17 mouse cellular contexts compared by ENCODE assay signal in the genomic region with DNA sequence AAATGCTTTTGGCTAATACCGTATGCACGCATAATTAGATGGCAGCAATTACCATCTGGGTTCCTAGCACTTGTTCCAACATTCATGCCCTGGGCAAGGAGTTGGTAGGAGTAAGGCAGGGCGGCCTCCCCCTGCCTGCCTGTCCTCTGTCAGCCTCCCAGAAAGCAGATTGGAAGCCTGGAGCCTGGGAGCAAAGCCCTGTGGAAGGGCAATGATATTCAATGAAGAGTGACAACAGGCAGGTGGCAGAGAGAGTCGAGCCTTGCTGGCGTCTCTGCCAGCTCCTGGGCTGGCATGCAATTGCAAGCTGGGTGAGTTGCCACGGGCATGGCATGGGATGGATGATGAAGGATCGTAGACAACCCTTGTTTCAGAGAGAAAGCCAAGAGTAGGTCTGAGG.
A peak's percentile ranks its signal among the peaks of the same experiment; 100 is the strongest.
DNase-seq lines count a peak whose midpoint lies in the region; ATAC-seq lines count a peak whose summit lies in the region.
"Had no signal": no experiment of that assay in that cellular context is flagged by ENCODE, and none has a peak within 500 bp of the region (broad histone marks: within the 10 kb centered on the region; RNA-seq: fewer than 3 reads in every experiment).

No protein-coding gene starts in this region.

- no peak overlapping the region for H3K9ac ChIP-seq in forebrain, embryonic 14.5 days (ENCODE audit: low read length)
- no peak overlapping the region for H3K9ac ChIP-seq in forebrain, embryonic 11.5 days (ENCODE audit: low read length)
- no peak overlapping the region for H3K9ac ChIP-seq in midbrain, embryonic 14.5 days (replicated peaks; ENCODE audit: low read length)
- H3K9ac ChIP-seq in midbrain, embryonic 16.5 days (ENCODE audit: low read depth, low read length), result no peak overlapping the region
- H3K9ac ChIP-seq: limb, embryonic 15.5 days; liver, postnatal 0 days had no signal

- no peak overlapping the region for H3K27ac ChIP-seq in forebrain, embryonic 14.5 days (ENCODE audit: low read depth, low read length)
- no peak overlapping the region for H3K27ac ChIP-seq in forebrain, embryonic 11.5 days (ENCODE audit: low read depth, low read length)
- no peak overlapping the region for H3K27ac ChIP-seq in midbrain, embryonic 14.5 days (replicated peaks; ENCODE audit: low read depth, low read length)
- H3K27ac ChIP-seq in midbrain, embryonic 16.5 days (ENCODE audit: low read length), result no peak overlapping the region
- H3K27ac ChIP-seq: gastrocnemius, adult 2 months; limb, embryonic 15.5 days had no signal

- peaks cover 3% of the 10 kb centered on the region; the same call in 1 of the 2 replicates for H3K4me1 ChIP-seq in forebrain, embryonic 14.5 days (ENCODE audit: control insufficient read depth, insufficient read depth, low read length)
- no peaks in the 10 kb centered on the region for H3K4me1 ChIP-seq in forebrain, embryonic 11.5 days (replicated peaks; ENCODE audit: control insufficient read depth, insufficient read depth, low read length)
- no peaks in the 10 kb centered on the region for H3K4me1 ChIP-seq in midbrain, embryonic 14.5 days (ENCODE audit: control insufficient read depth, insufficient read depth, low read length)
- H3K4me1 ChIP-seq in midbrain, embryonic 16.5 days (ENCODE audit: control insufficient read depth, insufficient read depth, low read length), result no peaks in the 10 kb centered on the region
- H3K4me1 ChIP-seq: limb, embryonic 15.5 days had no signal

- H3K4me3 ChIP-seq in forebrain, embryonic 14.5 days (ENCODE audit: low read depth, low read length), result no peak overlapping the region
- H3K4me3 ChIP-seq in forebrain, embryonic 11.5 days (ENCODE audit: low read depth, low read length), result no peak overlapping the region
- no peak overlapping the region for H3K4me3 ChIP-seq in midbrain, embryonic 14.5 days (replicated peaks; ENCODE audit: low read depth, low read length)
- H3K4me3 ChIP-seq in midbrain, embryonic 16.5 days (ENCODE audit: low read depth, low read length), result no peak overlapping the region
- H3K4me3 ChIP-seq: gastrocnemius, adult 2 months; limb, embryonic 15.5 days had no signal

- H3K27me3 ChIP-seq in forebrain, embryonic 14.5 days (replicated peaks; ENCODE audit: control insufficient read depth, insufficient read depth, low read length), result no peaks in the 10 kb centered on the region
- H3K27me3 ChIP-seq in forebrain, embryonic 11.5 days (ENCODE audit: control insufficient read depth, insufficient read depth, low read length), result no peaks in the 10 kb centered on the region
- H3K27me3 ChIP-seq in midbrain, embryonic 14.5 days (ENCODE audit: control insufficient read depth, insufficient read depth, low read length), result no peaks in the 10 kb centered on the region
- H3K27me3 ChIP-seq in midbrain, embryonic 16.5 days (ENCODE audit: control insufficient read depth, insufficient read depth, low read depth, low read length), result no peaks in the 10 kb centered on the region
- H3K27me3 ChIP-seq: limb, embryonic 15.5 days had no signal

- H3K9me3 ChIP-seq in forebrain, embryonic 14.5 days (replicated peaks; ENCODE audit: control insufficient read depth, low read length), result no peaks in the 10 kb centered on the region
- H3K9me3 ChIP-seq in forebrain, embryonic 11.5 days (ENCODE audit: control insufficient read depth, low read length), result no peaks in the 10 kb centered on the region
- no peaks in the 10 kb centered on the region for H3K9me3 ChIP-seq in midbrain, embryonic 14.5 days (ENCODE audit: control insufficient read depth, low read length)
- no peaks in the 10 kb centered on the region for H3K9me3 ChIP-seq in midbrain, embryonic 16.5 days (replicated peaks; ENCODE audit: control insufficient read depth, low read length, poor library complexity, severe bottlenecking)
- H3K9me3 ChIP-seq: limb, embryonic 15.5 days had no signal

- WGBS in forebrain, embryonic 14.5 days, result 65% methylated on average over 7 of the region's 7 CpGs
- WGBS in forebrain, embryonic 11.5 days, result 86% methylated on average over 7 of the region's 7 CpGs
- 81% methylated on average over 7 of the region's 7 CpGs for WGBS in midbrain, embryonic 14.5 days
- 86% methylated on average over 7 of the region's 7 CpGs for WGBS in midbrain, embryonic 16.5 days

- no peak overlapping the region for H3K4me2 ChIP-seq in forebrain, embryonic 14.5 days (ENCODE audit: low read length)
- H3K4me2 ChIP-seq in forebrain, embryonic 11.5 days (ENCODE audit: low read depth, low read length, severe bottlenecking), result no peak overlapping the region
- no peak overlapping the region for H3K4me2 ChIP-seq in midbrain, embryonic 14.5 days (ENCODE audit: low read length)
- no peak overlapping the region for H3K4me2 ChIP-seq in midbrain, embryonic 16.5 days (ENCODE audit: low read length)
- H3K4me2 ChIP-seq: limb, embryonic 15.5 days had no signal

- H3K36me3 ChIP-seq in forebrain, embryonic 14.5 days (ENCODE audit: control insufficient read depth, insufficient read depth, low read length), result no peaks in the 10 kb centered on the region
- H3K36me3 ChIP-seq in forebrain, embryonic 11.5 days (ENCODE audit: control insufficient read depth, insufficient read depth, low read length), result no peaks in the 10 kb centered on the region
- H3K36me3 ChIP-seq in midbrain, embryonic 14.5 days (ENCODE audit: control insufficient read depth, insufficient read depth, low read length), result no peaks in the 10 kb centered on the region
- H3K36me3 ChIP-seq in midbrain, embryonic 16.5 days (ENCODE audit: control insufficient read depth, insufficient read depth, low read length), result no peaks in the 10 kb centered on the region
- H3K36me3 ChIP-seq: limb, embryonic 15.5 days had no signal

- ATAC-seq in forebrain, embryonic 14.5 days, result peak; percentile 66; the same call in 1 of the 2 replicates
- no peak for ATAC-seq in forebrain, embryonic 11.5 days (replicated peaks; ENCODE audit: low FRiP score)
- no peak for ATAC-seq in midbrain, embryonic 14.5 days (ENCODE audit: low FRiP score, low TSS enrichment)
- ATAC-seq in midbrain, embryonic 16.5 days, result no peak
- ATAC-seq: liver, postnatal 0 days had no signal

- DNase-seq in forebrain, embryonic 14.5 days (ENCODE audit: low spot score), result peak; percentile 63
- no peak for DNase-seq in forebrain, embryonic 11.5 days (ENCODE audit: low spot score)
- DNase-seq in midbrain, embryonic 14.5 days, result peak; percentile 20
- peak; percentile 87 for DNase-seq in cerebellum, adult 9-10 months
- no peak for DNase-seq in embryo, embryonic 9.5 days (ENCODE audit: extremely low spot score)
- no peak for DNase-seq in layer of hippocampus, adult 18-20 months (ENCODE audit: low spot score in 2 of 2)
- no peak for DNase-seq in spleen, postnatal 14 days (ENCODE audit: low spot score in 2 of 2)
- DNase-seq: adrenal gland, adult 2 months; gastrocnemius, adult 2 months; kidney, adult 8-10 months; kidney, postnatal 25 days; liver, postnatal 0 days; lung, postnatal 14 days; right cerebral cortex, postnatal 25 days; thymus, postnatal 14 days had no signal

Comparison
In these comparisons a context has a peak if more than half of its experiments do, and no peak if none do; other contexts are left out.
1. DNase-seq: peak in forebrain, embryonic 14.5 days (single experiment), midbrain, embryonic 14.5 days (single experiment) and cerebellum, adult 9-10 months (single experiment); none in forebrain, embryonic 11.5 days (single experiment), embryo, embryonic 9.5 days (single experiment), layer of hippocampus, adult 18-20 months (0 of 2) and spleen, postnatal 14 days (0 of 2).